Mouse (Mus musculus) embryonic facial prominence, embryonic 13.5 days (tissue): ENCODE data around the gene Hk3. TPM values are rescaled to one million over a fixed set of nuclear protein-coding genes. Genes with fewer than 3 reads are reported as not detected.

Source experiments
- ATAC-seq: fragments of 200-750 bp; cut with Nextera tagmentation; 2 replicates; pipeline ENCODE4 v1.8.0; 2017; ENCODE audit warnings: low read depth; ENCODE audit not compliant: insufficient number of reproducible peaks, insufficient read depth, low FRiP score, low TSS enrichment
- H3K27ac ChIP-seq: fragments of 300-500 bp; sonication (generic); 2 replicates; pipeline ENCODE4 v1.5.1; 2015; ENCODE audit warnings: moderate library complexity, mild to moderate bottlenecking, inconsistent platforms
- H3K27me3 ChIP-seq: fragments of 300-500 bp; sonication (generic); 2 replicates; pipeline ENCODE4 v1.6.1; 2015; ENCODE audit warnings: mild to moderate bottlenecking, inconsistent platforms
- H3K36me3 ChIP-seq: fragments of 300-500 bp; sonication (generic); 2 replicates; pipeline ENCODE4 v1.6.1; 2015; ENCODE audit warnings: mild to moderate bottlenecking, inconsistent platforms
- H3K4me1 ChIP-seq: fragments of 300-500 bp; sonication (generic); 2 replicates; pipeline ENCODE4 v1.6.1; 2015; ENCODE audit warnings: inconsistent platforms
- H3K4me2 ChIP-seq: fragments of 300-500 bp; sonication (generic); 2 replicates; pipeline ENCODE4 v1.6.1; 2015; ENCODE audit warnings: moderate library complexity, mild to moderate bottlenecking, inconsistent platforms
- H3K4me3 ChIP-seq: fragments of 300-500 bp; sonication (generic); 2 replicates; pipeline ENCODE4 v1.5.1; 2015; ENCODE audit warnings: mild to moderate bottlenecking, inconsistent platforms
- H3K9ac ChIP-seq: fragments of 300-500 bp; sonication (generic); 2 replicates; pipeline ENCODE4 v1.6.1; 2015; ENCODE audit warnings: mild to moderate bottlenecking, inconsistent platforms
- H3K9me3 ChIP-seq: fragments of 300-500 bp; sonication (generic); 2 replicates; pipeline ENCODE4 v1.6.1; 2016; ENCODE audit warnings: inconsistent platforms
- WGBS: fragments of 180-500 bp; shearing (Covaris S2); methylation state at CpG from one replicate; pipeline ENCODE4 v1.1.7; 2015; ENCODE audit warnings: mixed read lengths; 5-methylcytosine and 5-hydroxymethylcytosine counted together
- polyA plus RNA-seq: library from polyadenylated mRNA; unstranded; fragments of >200 nt; fragmentation: Nextera tagmentation; extraction: Ambion mirVana; gene quantifications from 2 replicates; pipeline ENCODE4 v1.2.1, GENCODE M21; 2015

The Hk3 gene
- 1.1 and 1.2 TPM in 2 replicates for polyA plus RNA-seq

DNA sequence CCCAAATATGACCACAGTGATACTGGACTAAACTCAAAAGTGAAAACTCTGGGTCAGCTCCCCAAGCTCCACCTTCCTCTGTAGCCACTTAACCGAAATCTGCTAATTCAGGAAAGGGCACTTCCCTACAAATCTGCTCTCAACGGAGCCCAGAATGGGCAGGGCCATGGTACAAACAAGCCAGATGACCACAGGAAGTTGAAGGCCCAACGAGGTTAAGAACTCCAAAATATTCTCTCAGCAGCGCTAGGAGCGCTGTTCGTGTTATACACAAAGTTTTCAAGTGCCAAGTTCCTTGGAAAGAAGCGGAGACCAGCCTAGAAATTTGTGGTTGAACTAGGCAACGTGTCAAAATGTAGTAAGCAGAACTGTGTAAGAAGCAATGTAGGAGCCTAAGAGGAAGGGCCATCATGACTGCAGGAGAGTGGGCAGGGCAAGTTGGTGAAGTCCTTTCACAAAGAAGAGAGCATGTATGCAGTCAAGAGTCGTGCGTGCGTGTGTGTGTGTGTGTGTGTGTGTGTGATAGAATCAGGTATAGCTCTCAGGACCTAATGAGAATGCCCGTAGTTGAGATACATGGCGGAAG, at the start of gene Hk3:
TSS of gene Hk3 (minus strand) at position 192 of the 586 bp plus-strand sequence.
- 83% methylated on average over 13 of the region's 13 CpGs for WGBS
- H3K27ac ChIP-seq, result no peak within 1 kb of the TSS
- ATAC-seq, result no peak
- no peaks in the 10 kb centered on the region for H3K4me1 ChIP-seq
- no peak within 1 kb of the TSS for H3K9ac ChIP-seq
- no peaks in the 10 kb centered on the region for H3K27me3 ChIP-seq
- H3K36me3 ChIP-seq, result peaks cover 8% of the 10 kb centered on the region; the same call in 1 of the 2 replicates
- H3K4me2 ChIP-seq, result no peak within 1 kb of the TSS
- no peak within 1 kb of the TSS for H3K4me3 ChIP-seq
- H3K9me3 ChIP-seq, result no peaks in the 10 kb centered on the region

DNA sequence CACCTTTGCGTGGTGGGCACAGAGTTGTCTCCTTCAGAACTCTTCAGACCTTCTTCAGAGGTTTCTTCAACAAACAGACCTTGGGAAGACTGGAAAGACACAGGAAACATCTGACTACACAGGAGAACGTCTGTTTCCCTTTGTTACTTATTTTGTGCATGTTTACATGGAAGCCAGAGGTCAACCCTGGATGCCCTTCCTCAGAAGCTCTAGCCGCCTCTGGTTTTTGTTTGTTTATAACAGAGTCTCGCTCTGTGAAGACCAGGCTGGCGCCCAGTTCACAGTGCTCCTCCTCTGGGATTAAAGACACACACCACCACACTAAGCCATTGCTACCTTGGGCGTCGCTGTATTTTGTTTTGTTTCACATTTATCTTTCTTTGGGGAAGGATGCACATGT, 48.5 kb upstream of the Hk3 start:
- no peak overlapping the region for H3K27ac ChIP-seq
- no peaks in the 10 kb centered on the region for H3K27me3 ChIP-seq
- H3K4me3 ChIP-seq, result no peak overlapping the region
- H3K4me1 ChIP-seq, result no peaks in the 10 kb centered on the region
- WGBS, result 69% methylated on average over 7 of the region's 7 CpGs
- no peaks in the 10 kb centered on the region for H3K9me3 ChIP-seq
- no peak overlapping the region for H3K9ac ChIP-seq
- no peak overlapping the region for H3K4me2 ChIP-seq
- no peak for ATAC-seq
- H3K36me3 ChIP-seq, result peaks cover 7% of the 10 kb centered on the region; the same call in 1 of the 2 replicates

DNA sequence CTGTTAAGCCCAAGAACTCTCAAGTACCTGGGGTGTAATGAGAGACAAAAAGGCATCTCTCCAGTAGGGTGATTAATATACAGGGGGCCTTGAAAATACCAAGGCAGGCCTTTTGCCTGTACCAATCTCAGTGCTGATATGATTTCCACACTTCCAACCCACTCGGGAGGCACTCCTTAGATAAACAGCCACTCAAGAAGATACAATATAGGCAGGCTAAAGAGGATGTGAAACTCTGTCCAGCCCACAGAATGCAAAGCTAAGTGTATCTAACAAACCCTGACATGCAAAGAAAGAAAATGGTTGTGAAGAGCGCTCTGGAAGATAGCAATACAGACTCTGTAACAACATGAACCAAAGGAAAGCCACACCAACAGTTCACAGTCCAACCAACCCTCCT, 42.1 kb upstream of the Hk3 start:
- no peaks in the 10 kb centered on the region for H3K9me3 ChIP-seq
- no peaks in the 10 kb centered on the region for H3K27me3 ChIP-seq
- H3K4me3 ChIP-seq, result no peak overlapping the region
- H3K36me3 ChIP-seq, result peaks cover 19% of the 10 kb centered on the region
- H3K4me2 ChIP-seq, result no peak overlapping the region
- no peak overlapping the region for H3K9ac ChIP-seq
- no peak for ATAC-seq
- H3K4me1 ChIP-seq, result no peaks in the 10 kb centered on the region
- WGBS, result 86% methylated on average over 2 of the region's 2 CpGs
- H3K27ac ChIP-seq, result no peak overlapping the region

DNA sequence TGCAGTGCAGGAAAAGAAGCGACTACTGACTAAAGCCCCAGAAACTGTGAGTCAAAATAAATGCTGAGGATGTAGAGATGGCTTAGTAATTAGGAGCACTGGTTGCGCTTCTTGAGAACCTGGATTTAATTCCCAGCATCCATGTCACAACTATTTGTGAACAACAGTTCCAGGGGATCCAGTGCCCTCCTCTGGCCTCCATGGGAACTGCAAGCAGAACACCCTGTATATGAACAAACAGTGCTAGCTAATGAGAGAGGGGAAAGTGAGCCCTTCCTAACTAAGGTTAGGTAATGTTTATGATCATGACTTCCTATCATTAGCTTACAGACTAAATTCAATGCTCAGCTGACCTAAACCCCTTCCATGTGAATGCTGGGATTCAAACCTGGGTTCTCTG, 36.9 kb upstream of the Hk3 start:
- H3K36me3 ChIP-seq, result peaks cover 17% of the 10 kb centered on the region
- H3K4me2 ChIP-seq, result no peak overlapping the region
- no peak overlapping the region for H3K9ac ChIP-seq
- no peaks in the 10 kb centered on the region for H3K27me3 ChIP-seq
- no peaks in the 10 kb centered on the region for H3K9me3 ChIP-seq
- no peak overlapping the region for H3K27ac ChIP-seq
- no peak for ATAC-seq
- H3K4me3 ChIP-seq, result no peak overlapping the region
- WGBS, result 92% methylated on average over 2 of the region's 2 CpGs
- H3K4me1 ChIP-seq, result no peaks in the 10 kb centered on the region

DNA sequence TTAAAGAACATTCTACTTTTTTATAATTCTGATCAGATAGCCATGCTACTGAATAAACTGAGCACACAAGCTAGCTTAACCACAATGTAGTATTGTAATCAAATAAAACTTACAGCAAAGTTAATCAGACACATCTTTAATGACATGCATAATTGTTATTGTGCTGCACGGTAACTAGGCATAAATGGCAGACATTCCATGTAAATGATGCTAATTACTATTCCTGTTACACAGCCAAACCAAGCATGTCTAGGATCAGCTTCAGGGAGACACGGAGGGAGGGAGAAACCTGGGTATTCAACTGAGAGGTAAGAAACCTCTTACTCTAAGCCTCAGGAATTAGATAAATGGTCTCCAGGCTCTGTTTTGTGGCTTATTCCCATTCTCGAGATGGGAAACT, 26.5 kb upstream of the Hk3 start:
- Histone ChIP-seq H3K27me3 (no peaks in the 10 kb centered on the region), H3K9me3 (no peaks in the 10 kb centered on the region), H3K9ac (no peak overlapping the region), H3K36me3 (peaks cover 37% of the 10 kb centered on the region), H3K27ac (no peak overlapping the region), H3K4me1 (no peaks in the 10 kb centered on the region), H3K4me3 (no peak overlapping the region), H3K4me2 (no peak overlapping the region)
- ATAC-seq, result no peak
- WGBS, result 67% methylated on average over 3 of the region's 3 CpGs

DNA sequence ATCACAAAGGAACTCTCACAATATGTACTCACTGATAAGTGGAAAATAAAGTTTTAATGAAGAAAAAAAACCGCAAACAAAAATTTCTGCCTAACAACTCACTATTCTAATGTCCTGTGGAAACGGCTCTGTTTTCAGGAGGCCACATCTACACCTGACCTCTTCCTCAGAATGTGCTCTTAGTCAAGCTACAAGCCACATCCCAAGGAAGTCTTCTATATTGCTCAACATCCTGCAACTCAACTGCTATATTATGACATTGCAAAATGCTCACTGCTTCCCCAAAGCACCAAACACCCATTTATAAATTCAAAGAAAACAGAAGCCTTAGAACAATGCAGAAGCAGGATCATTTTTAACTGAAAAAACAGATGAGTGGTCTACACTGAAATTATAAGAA, 18.8 kb upstream of the Hk3 start:
- peaks cover 16% of the 10 kb centered on the region for H3K36me3 ChIP-seq
- H3K4me1 ChIP-seq, result no peaks in the 10 kb centered on the region
- no peak for ATAC-seq
- H3K27ac ChIP-seq, result no peak overlapping the region
- no peak overlapping the region for H3K4me3 ChIP-seq
- H3K9ac ChIP-seq, result no peak overlapping the region
- no peaks in the 10 kb centered on the region for H3K9me3 ChIP-seq
- H3K4me2 ChIP-seq, result no peak overlapping the region
- WGBS, result 97% methylated on average over 2 of the region's 2 CpGs
- no peaks in the 10 kb centered on the region for H3K27me3 ChIP-seq

DNA sequence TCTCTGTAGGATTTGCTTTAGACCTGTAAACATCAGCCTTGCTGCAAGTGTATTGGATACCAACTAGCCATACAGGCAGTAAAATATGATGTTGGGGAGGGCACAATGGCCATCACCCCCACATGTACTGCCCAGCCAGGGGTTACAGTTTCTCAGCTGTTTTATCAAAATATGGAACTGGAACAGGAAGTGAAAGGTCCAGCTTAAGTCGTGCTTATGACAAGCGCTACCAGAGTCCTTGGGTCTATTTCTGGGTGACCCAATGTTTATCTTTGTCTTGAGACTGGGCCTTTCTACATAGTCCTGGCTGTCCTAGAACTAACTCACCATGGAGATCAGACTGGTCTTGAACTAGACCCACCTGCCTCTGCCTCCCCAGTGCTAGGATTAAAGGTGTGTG, 3.0 kb upstream of the Hk3 start:
- no peaks in the 10 kb centered on the region for H3K27me3 ChIP-seq
- no peak overlapping the region for H3K9ac ChIP-seq
- no peak overlapping the region for H3K27ac ChIP-seq
- H3K9me3 ChIP-seq, result no peaks in the 10 kb centered on the region
- H3K4me2 ChIP-seq, result no peak overlapping the region
- WGBS, result 91% methylated on average over 2 of the region's 2 CpGs
- H3K4me3 ChIP-seq, result no peak overlapping the region
- no peaks in the 10 kb centered on the region for H3K4me1 ChIP-seq
- no peak for ATAC-seq
- peaks cover 24% of the 10 kb centered on the region for H3K36me3 ChIP-seq

DNA sequence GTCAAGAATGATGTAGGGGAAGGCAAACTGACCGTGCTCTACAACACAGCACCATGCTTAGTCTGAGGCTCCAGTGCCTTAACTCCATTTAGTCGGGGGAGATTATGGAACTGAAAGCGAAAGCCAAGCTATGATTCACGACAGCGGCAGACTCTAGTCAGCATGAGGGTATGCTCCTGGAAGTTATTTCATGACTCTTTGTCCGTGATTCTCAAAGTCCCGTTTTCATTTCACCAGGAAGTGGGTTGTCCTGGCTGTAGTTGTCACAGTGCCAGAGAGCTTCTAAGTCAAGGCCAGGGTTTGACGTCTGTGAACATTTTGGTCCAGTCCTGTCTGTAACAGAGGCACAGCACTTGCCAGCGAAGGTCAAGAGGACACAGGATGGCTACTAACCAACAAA, 1.5 kb upstream of the Hk3 start:
- no peak for ATAC-seq
- no peak overlapping the region for H3K4me2 ChIP-seq
- WGBS, result 78% methylated on average over 9 of the region's 9 CpGs
- no peak overlapping the region for H3K4me3 ChIP-seq
- no peaks in the 10 kb centered on the region for H3K9me3 ChIP-seq
- H3K36me3 ChIP-seq, result peaks cover 11% of the 10 kb centered on the region
- no peak overlapping the region for H3K27ac ChIP-seq
- no peaks in the 10 kb centered on the region for H3K4me1 ChIP-seq
- H3K9ac ChIP-seq, result no peak overlapping the region
- H3K27me3 ChIP-seq, result no peaks in the 10 kb centered on the region

DNA sequence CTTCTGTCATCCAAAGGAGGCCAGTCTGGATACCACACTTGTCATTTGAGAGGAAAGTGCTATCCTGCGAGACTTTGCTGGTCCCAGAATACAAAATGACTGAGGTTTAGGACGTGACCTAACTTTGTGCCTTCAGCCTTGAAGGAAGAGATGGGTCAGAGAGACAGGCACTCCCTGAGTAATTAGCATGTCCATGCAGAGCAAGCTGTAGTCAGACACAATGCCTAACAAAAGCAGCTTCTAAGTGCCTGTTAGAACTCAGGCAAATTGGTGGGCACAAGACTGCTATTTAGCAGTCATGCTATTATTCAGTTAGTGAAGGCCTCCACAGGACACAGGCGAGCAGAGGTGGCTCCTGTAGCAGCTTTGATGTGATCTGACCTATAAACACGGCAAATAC, 1.1 kb upstream of the Hk3 start:
- Histone ChIP-seq H3K9me3 (no peaks in the 10 kb centered on the region), H3K9ac (no peak overlapping the region), H3K4me1 (no peaks in the 10 kb centered on the region), H3K4me2 (no peak overlapping the region), H3K36me3 (peaks cover 9% of the 10 kb centered on the region; the same call in 1 of the 2 replicates), H3K4me3 (no peak overlapping the region), H3K27ac (no peak overlapping the region), H3K27me3 (no peaks in the 10 kb centered on the region)
- WGBS, result 60% methylated on average over 4 of the region's 4 CpGs
- ATAC-seq, result no peak

DNA sequence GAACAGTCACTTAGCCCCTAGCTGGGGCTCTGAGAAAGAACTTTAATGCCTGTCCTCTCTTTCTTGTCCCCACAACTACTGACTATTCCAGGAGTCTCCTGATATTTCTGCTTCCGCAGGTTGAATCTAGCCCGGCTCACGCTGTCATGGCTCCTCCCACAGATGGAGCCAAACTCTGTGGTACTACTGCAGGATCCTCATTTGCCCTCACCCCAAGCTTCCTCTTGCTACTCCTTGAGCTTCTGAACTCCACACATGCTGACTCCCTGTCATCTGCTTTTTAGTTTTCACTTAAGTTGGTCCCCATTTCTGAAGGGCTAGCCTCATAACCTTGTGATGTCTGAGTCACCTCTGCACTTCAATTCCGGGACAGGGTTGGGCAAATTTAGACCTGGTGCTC, 1.1 kb downstream of the Hk3 start:
- H3K4me2 ChIP-seq, result no peak overlapping the region
- no peak overlapping the region for H3K9ac ChIP-seq
- H3K27ac ChIP-seq, result no peak overlapping the region
- no peaks in the 10 kb centered on the region for H3K27me3 ChIP-seq
- no peaks in the 10 kb centered on the region for H3K4me1 ChIP-seq
- no peaks in the 10 kb centered on the region for H3K9me3 ChIP-seq
- no peaks in the 10 kb centered on the region for H3K36me3 ChIP-seq
- no peak for ATAC-seq
- WGBS, result 83% methylated on average over 4 of the region's 4 CpGs
- no peak overlapping the region for H3K4me3 ChIP-seq

DNA sequence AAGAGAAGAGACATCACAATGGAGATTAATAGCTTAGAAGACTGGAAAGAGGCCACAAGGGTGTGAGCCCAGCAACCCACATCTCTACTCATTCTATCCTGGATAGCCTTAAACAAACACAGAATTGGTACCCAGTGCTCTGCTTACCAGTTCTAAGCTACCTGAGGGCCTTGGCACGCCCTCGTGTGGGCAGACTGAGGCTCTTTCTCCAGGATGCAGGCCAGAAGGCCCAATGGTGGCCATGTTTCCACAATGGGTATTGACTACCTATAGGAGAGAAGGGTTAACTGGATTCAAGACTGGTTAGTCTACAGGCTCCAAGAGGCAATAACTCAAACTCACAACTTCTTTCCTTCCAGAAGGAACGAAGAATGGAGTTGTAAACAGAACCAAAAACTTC, 2.0 kb downstream of the Hk3 start:
- Histone ChIP-seq H3K4me3 (no peak overlapping the region), H3K9ac (no peak overlapping the region), H3K27ac (no peak overlapping the region), H3K4me2 (no peak overlapping the region), H3K4me1 (no peaks in the 10 kb centered on the region), H3K9me3 (no peaks in the 10 kb centered on the region), H3K27me3 (no peaks in the 10 kb centered on the region), H3K36me3 (no peaks in the 10 kb centered on the region)
- no peak for ATAC-seq
- WGBS, result 64% methylated on average over 3 of the region's 3 CpGs

DNA sequence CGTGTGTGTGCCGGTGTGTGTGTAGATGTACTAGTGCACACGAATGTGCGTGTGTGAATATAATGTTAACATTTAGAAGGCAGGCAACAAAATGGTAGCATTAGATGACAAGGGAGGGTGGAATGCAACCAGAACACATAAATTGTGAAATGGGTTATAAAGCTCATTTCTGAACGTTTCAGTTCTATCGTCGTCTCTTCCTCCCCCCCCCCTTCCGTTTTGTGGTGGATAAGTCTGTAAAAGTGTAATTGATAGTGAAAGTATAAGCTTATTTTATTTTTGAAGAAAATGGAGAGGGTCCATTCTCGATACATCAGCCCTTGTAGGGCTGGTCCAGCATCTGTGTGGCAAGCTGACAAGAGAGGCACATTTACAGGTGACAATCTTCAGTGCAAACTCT, 2.5 kb downstream of the Hk3 start:
- WGBS, result 85% methylated on average over 9 of the region's 9 CpGs
- H3K4me3 ChIP-seq, result no peak overlapping the region

More for the DNA sequence above, 2.5 kb downstream of the Hk3 start:
- Histone ChIP-seq H3K36me3 (no peaks in the 10 kb centered on the region), H3K27me3 (no peaks in the 10 kb centered on the region), H3K4me2 (no peak overlapping the region), H3K9ac (no peak overlapping the region), H3K27ac (no peak overlapping the region), H3K9me3 (no peaks in the 10 kb centered on the region), H3K4me1 (no peaks in the 10 kb centered on the region)
- no peak for ATAC-seq
